Mouse (Mus musculus) retina, embryonic 14.5 days (tissue): ENCODE measurements around the gene Usp25.

Experiments used
- DNase-seq: peaks from one replicate; pipeline ENCODE4 v3.0.0-alpha.2; 2015; ENCODE audit warnings: low spot score

Gene Usp25

GRCm38 (mm10) chr16:77146801-77147200, 133.3 kb downstream of the Usp25 start:
- DNase-seq = no peak

GRCm38 (mm10) chr16:77150338-77150737, 136.8 kb downstream of the Usp25 start:
- DNase-seq = no peak

- DNase-seq = no peak
Measured at GRCm38 (mm10) chr16:77150884-77151283, 137.4 kb downstream of the Usp25 start.

- no peak for DNase-seq
Measured at GRCm38 (mm10) chr16:77152288-77152687, 138.8 kb downstream of the Usp25 start.

DNA sequence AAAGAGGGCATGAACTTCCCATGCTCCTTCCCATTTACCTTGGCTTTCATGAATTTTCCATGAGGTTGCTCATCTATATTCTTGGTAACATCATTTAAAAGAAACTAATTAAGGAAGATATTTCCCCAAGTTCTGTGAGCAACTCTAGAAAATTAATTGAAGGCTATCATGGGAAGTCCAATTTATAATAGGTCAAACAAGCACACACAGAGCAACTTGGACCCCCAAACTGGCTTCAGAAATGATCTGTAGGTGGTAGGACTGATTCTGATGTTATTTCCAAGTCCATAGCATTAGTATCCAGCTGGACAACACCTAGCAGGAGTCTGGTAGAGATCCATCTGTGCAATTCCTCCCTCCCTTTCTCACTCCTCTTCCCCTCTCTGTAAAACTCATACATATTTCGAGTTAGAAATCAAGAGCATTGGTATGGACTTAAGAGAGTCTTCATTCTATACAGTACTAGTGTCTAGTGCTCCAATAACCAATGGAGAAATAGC, 139.8 kb downstream of the Usp25 start:
- DNase-seq = no peak

GRCm38 (mm10) chr16:77153815-77154214, 140.3 kb downstream of the Usp25 start:
- DNase-seq = no peak

DNA sequence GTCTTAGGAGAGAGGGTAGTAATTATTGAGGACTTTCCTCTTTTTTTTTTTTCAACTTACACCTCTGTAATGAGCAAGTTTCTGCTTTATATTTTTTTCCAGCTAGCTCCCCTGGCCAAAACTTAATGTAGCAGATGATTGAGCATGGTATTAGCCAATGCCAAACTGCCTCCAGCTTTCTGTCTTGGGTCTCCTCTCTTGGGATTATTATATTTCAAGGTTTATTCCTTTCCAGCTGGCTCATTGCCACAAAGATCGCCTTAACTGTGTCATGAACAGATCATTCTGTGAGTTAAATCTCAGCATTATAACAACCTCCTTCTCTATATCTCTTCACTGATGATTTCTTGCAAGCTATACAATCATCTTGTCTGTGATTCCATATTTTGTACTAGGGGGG, 141.3 kb downstream of the Usp25 start:
- DNase-seq = no peak
